Mouse (Mus musculus) bone marrow macrophage, adult 2 months (primary cell): Measurements from ENCODE around the gene C2cd3.

Experiments used
- CTCF ChIP-seq: IDR thresholded peaks from 2 replicates; pipeline ENCODE4 v1.5.1; 2012; ENCODE audit warnings: low read depth, mild to moderate bottlenecking, low read length, moderate library complexity
- POLR2A ChIP-seq: IDR thresholded peaks from 2 replicates; pipeline ENCODE4 v1.6.1; 2012; ENCODE audit warnings: mild to moderate bottlenecking, low read depth, low read length, borderline replicate concordance

GRCm38 (mm10) chr7:100458153-100458552, 86.1 kb downstream of the C2cd3 start:
- TF ChIP-seq CTCF (no peak), POLR2A (no peak)
